Mouse (Mus musculus) midbrain, embryonic 13.5 days (tissue): Measurements from ENCODE around the gene Slc12a7. TPM values are rescaled to one million over a fixed set of nuclear protein-coding genes. Genes with fewer than 3 reads are reported as not detected.

Experiments used
- ATAC-seq: fragments of 200-750 bp; cut with Nextera tagmentation; 2 replicates; pipeline ENCODE4 v1.8.0; 2017; ENCODE audit warnings: mild to moderate bottlenecking, moderate TSS enrichment, moderate library complexity
- H3K27ac ChIP-seq: fragments of 300-500 bp; sonication (generic); 2 replicates; pipeline ENCODE4 v1.5.1; 2015; ENCODE audit warnings: inconsistent platforms, mild to moderate bottlenecking, moderate library complexity
- H3K27me3 ChIP-seq: fragments of 300-500 bp; sonication (generic); 2 replicates; pipeline ENCODE4 v1.6.1; 2015; ENCODE audit warnings: mild to moderate bottlenecking, inconsistent platforms
- H3K36me3 ChIP-seq: fragments of 300-500 bp; sonication (generic); 2 replicates; pipeline ENCODE4 v1.6.1; 2015; ENCODE audit warnings: mild to moderate bottlenecking, inconsistent platforms
- H3K4me1 ChIP-seq: fragments of 300-500 bp; sonication (generic); replicated peaks from 2 replicates; pipeline ENCODE4 v1.6.1; 2015; ENCODE audit warnings: inconsistent platforms
- H3K4me2 ChIP-seq: fragments of 300-500 bp; sonication (generic); replicated peaks from 2 replicates; pipeline ENCODE4 v1.6.1; 2015; ENCODE audit warnings: moderate library complexity, mild to moderate bottlenecking, inconsistent platforms
- H3K4me3 ChIP-seq: fragments of 300-500 bp; sonication (generic); replicated peaks from 2 replicates; pipeline ENCODE4 v1.5.1; 2015; ENCODE audit warnings: mild to moderate bottlenecking, inconsistent platforms
- H3K9ac ChIP-seq: fragments of 300-500 bp; sonication (generic); replicated peaks from 2 replicates; pipeline ENCODE4 v1.6.1; 2015; ENCODE audit warnings: mild to moderate bottlenecking, inconsistent platforms
- H3K9me3 ChIP-seq: fragments of 300-500 bp; sonication (generic); 2 replicates; pipeline ENCODE4 v1.6.1; 2016; ENCODE audit warnings: mild to moderate bottlenecking, inconsistent platforms
- WGBS: fragments of 180-500 bp; shearing (Covaris S2); methylation state at CpG from one replicate; pipeline ENCODE4 v1.1.7; 2015; 5-methylcytosine and 5-hydroxymethylcytosine counted together
- polyA plus RNA-seq: library from polyadenylated mRNA; unstranded; fragments of >200 nt; fragmentation: Nextera tagmentation; extraction: Ambion mirVana; gene quantifications from 2 replicates; pipeline ENCODE4 v1.2.1, GENCODE M21; 2015

The Slc12a7 gene
- polyA plus RNA-seq, 1 experiment from 2014 or later = 18.5 TPM

DNA sequence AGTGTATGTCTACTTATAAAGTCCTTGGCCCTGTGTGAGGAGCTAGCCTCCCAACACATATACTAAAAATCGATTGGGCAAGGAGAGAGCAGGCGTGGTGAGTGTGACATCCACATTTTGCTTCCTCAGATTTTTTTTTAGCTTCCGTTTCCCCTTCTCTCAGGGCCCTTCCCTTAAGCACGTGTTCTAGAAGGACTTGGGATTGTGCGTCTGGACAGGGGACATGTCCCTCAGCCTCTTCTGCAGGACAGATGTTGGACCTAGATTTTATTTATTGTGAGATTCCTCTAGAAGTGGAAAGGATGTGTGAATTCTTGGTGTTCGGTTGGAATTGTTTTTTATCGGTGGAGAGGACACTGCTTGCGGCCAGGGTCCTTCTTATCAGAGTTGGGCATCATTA, 34.3 kb downstream of the Slc12a7 start:
- no peak overlapping the region for H3K27ac ChIP-seq
- H3K9me3 ChIP-seq = no peaks in the 10 kb centered on the region
- no peaks in the 10 kb centered on the region for H3K36me3 ChIP-seq
- ATAC-seq = no peak
- 89% methylated on average over 8 of the region's 8 CpGs for WGBS
- peaks cover 44% of the 10 kb centered on the region for H3K4me1 ChIP-seq
- no peak overlapping the region for H3K4me3 ChIP-seq
- no peaks in the 10 kb centered on the region for H3K27me3 ChIP-seq
- no peak overlapping the region for H3K9ac ChIP-seq
- no peak overlapping the region for H3K4me2 ChIP-seq

DNA sequence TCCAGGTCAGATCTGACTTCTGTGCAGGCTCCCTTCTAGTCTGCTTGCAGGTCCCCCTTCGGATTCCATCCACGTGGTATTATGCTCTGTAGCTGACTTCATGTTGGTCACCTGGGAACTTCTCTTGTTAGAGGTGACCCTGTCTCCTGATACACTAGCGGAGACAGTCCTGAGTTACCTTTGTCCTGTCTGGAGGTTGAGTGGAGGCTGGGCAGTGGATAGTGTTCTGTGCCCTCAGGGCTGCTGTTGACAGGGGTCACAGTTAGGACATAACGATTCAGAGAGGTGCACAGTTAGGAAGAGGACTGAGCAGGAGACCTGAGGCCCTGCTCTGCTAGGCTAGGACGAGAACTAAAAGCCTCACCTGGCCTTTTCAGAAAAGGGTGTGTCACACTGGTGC, 34.9 kb downstream of the Slc12a7 start:
- Histone ChIP-seq H3K9me3 (no peaks in the 10 kb centered on the region), H3K36me3 (no peaks in the 10 kb centered on the region), H3K4me2 (no peak overlapping the region), H3K27ac (no peak overlapping the region), H3K4me3 (no peak overlapping the region), H3K27me3 (no peaks in the 10 kb centered on the region), H3K9ac (no peak overlapping the region), H3K4me1 (peaks cover 44% of the 10 kb centered on the region)
- no peak for ATAC-seq
- WGBS = 90% methylated on average over 5 of the region's 5 CpGs

DNA sequence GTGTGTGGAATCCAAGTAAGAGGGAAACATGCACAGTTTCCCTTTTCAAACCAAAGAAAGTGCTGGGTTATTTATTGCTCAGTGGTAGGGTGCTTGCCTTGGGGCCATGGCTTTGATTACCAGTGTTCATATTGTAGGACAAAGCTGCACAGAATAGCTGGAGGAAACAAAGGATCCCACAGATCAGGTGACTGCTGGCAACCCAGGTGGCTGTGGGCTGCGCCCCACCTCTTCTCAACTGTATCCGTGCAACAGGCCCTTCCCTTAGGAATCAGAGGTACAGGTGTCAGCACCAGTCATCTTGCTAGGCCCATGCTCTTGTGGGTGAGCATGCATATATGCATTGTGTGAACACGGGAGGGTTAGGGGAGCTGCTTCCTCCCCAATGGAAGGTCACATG, 35.4 kb downstream of the Slc12a7 start:
- Histone ChIP-seq H3K4me2 (no peak overlapping the region), H3K27ac (no peak overlapping the region), H3K4me3 (no peak overlapping the region), H3K9ac (no peak overlapping the region), H3K4me1 (peaks cover 44% of the 10 kb centered on the region), H3K27me3 (no peaks in the 10 kb centered on the region), H3K9me3 (no peaks in the 10 kb centered on the region), H3K36me3 (no peaks in the 10 kb centered on the region)
- ATAC-seq = no peak
- WGBS = 81% methylated on average over 3 of the region's 3 CpGs

DNA sequence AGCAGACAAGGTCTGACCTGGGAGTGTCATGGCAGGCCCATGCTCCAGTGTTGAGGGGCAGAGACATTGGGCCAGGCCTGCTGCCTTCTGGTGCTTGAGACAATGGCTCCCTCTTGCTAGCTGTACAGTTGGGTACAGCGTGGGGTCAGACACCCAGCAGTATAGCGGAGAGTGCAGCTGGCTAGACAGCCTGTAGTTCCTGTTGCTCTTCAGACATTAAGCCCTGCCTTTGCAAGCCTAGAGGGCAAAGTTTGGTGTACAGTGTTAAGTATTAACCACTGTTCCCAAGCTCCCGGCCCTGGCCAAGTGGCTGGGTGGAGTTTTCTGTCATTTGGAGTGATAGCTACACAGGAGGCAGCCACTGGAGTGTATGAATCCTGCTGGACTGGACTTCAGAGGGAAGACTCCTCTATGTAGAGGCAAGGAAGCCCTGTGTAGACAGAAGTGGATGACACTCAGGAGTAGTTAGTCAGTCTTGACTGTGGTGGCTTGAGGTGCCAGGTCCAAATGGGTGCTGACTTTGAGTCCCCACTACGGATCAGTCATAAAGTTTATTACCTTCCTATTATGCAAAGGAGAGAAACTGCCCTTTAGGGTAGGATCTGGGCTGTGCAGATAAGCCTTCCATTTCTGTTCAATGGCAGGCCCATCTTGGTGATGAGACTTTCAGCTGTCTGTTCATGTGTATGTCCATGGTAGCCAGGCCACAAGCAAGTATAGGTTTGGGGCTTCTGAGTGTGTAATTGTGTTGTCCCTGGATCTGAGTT, 37.2 kb downstream of the Slc12a7 start:
- no peak for ATAC-seq
- H3K4me1 ChIP-seq = peaks cover 29% of the 10 kb centered on the region

DNA sequence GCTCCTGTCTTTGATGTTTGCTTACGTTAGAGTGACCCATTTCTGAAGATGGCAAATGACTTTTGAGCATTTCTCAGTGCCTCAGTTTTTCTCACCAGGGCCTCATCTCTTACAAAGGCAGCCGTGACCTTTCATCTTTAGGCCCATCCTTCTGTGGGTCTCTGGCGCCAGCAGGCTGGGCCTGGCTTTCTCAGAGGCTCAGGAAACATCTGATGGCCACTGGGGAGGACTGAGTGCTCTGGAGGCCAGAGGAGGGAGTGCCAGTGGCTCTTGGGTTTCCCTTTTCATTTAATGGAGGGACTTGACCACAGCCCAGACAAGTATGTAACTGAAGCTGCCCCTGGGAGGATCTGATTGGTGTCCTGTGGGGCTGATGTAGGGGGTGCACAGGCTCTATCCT, 38.2 kb downstream of the Slc12a7 start:
- no peak overlapping the region for H3K4me3 ChIP-seq
- WGBS = 62% methylated on average over 3 of the region's 3 CpGs
- no peak overlapping the region for H3K4me2 ChIP-seq
- H3K9ac ChIP-seq = no peak overlapping the region
- no peak for ATAC-seq
- no peaks in the 10 kb centered on the region for H3K27me3 ChIP-seq
- H3K27ac ChIP-seq = no peak overlapping the region
- no peaks in the 10 kb centered on the region for H3K9me3 ChIP-seq
- H3K4me1 ChIP-seq = peaks cover 20% of the 10 kb centered on the region
- no peaks in the 10 kb centered on the region for H3K36me3 ChIP-seq

More for the DNA sequence above, 37.2 kb downstream of the Slc12a7 start:
- H3K27ac ChIP-seq = no peak overlapping the region
- no peaks in the 10 kb centered on the region for H3K36me3 ChIP-seq
- H3K27me3 ChIP-seq = no peaks in the 10 kb centered on the region
- H3K9ac ChIP-seq = no peak overlapping the region
- H3K4me3 ChIP-seq = no peak overlapping the region
- no peaks in the 10 kb centered on the region for H3K9me3 ChIP-seq
- WGBS = 77% methylated on average over 4 of the region's 4 CpGs
- no peak overlapping the region for H3K4me2 ChIP-seq

DNA sequence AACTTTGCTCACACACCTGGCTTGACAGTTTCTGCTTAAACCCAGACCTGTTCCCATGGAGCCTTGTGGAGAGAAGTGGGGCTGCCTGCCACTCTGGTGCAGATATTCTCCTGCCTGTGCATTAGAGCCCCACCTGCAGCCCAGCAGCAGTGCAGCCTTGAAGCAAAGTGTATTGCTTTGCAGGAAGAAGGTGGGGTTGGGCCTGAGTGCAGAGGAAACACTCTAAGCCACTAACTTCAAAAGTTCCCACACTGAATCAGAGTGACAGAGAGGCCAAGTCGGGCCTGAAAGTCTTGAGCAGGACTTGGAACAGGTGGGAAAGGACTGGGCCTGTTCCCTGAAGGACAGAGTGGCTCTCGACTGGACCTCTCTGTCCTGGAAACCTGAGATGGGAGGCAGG, 39.8 kb downstream of the Slc12a7 start:
- Histone ChIP-seq H3K4me1 (peaks cover 7% of the 10 kb centered on the region; the same call in 1 of the 2 replicates), H3K9me3 (no peaks in the 10 kb centered on the region), H3K4me2 (no peak overlapping the region), H3K27me3 (no peaks in the 10 kb centered on the region), H3K4me3 (no peak overlapping the region), H3K9ac (no peak overlapping the region), H3K27ac (no peak overlapping the region), H3K36me3 (no peaks in the 10 kb centered on the region)
- 74% methylated on average over 2 of the region's 2 CpGs for WGBS
- no peak for ATAC-seq

DNA sequence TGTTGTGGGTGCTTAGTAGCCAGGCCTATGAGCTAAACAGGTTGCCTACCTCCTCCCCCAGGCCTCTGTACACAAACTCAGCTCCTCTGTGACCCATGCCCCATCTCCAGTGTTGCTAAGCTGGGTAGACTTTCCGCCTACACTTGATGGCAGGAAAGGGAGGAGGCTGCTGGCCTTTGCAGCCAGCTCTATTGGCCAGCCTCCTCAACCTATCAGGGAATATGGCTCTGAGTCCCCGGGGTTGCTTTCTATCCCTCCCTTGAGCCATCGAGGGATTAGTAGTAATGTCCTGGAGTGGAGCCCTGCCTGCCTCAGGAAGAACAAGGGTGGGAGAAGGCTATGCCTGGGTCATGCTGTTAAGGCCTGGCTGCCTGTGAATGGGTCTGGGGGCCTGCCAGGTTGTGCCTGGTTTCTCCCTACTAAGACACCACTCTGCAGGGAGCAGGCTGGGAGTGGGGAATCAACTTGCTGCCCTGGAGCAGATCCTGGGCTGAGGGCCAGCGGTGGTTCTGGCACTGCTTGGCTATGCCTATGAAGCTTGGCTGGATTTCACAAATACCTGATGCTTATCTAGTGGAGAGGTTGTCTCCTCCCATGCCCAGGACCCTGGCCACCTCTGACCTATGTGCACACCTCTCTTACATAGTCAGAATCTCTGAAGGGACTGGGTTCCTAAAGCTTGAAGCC, 40.8 kb downstream of the Slc12a7 start:
- Histone ChIP-seq H3K4me2 (no peak overlapping the region), H3K27me3 (no peaks in the 10 kb centered on the region), H3K27ac (no peak overlapping the region), H3K9me3 (no peaks in the 10 kb centered on the region), H3K4me1 (no peaks in the 10 kb centered on the region; the same call in 1 of the 2 replicates), H3K36me3 (no peaks in the 10 kb centered on the region), H3K4me3 (no peak overlapping the region), H3K9ac (no peak overlapping the region)
- 52% methylated on average over 4 of the region's 4 CpGs for WGBS
- peak; percentile 10; the same call in 1 of the 2 replicates for ATAC-seq

DNA sequence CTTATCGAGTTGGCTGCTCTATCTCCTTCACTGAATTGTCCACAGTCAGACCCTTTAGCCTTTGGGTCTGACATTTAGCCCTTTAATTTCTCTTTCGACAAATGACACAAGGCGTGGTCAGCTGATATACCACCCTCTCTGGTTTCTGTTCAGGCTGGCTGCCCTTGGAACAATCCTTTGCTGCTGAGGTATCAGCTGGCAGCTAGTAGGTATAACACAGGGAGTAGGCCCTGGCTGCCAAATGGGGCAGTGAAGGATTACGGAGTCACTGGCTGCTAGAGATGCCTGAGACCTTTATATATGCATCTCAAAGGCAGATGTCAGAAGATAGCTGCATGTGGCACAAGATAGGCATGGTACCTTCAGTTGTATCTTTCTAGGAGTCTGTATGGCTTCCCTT, 42.9 kb downstream of the Slc12a7 start:
- 89% methylated on average over 4 of the region's 4 CpGs for WGBS

DNA sequence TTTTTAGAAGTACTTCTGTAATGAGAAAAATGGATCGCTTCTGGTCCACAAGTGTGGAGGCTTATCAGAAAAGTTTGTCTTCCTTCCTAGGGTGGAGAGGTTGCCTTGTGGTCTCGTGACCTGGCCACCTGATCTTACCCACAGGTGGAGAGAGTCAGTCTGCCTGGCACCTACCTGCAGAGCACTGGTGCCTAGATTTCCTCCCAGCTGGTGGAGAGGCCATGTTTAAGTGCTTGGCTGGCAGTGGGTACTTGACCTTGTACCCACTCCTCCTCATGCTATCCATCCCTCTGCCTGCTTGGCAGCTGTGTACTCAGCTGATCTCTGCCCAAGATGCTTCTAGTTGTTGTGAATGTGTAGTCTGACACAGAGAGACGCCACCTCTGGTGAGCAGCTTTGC, 44.7 kb downstream of the Slc12a7 start:
- no peak for ATAC-seq
- no peaks in the 10 kb centered on the region for H3K9me3 ChIP-seq
- no peak overlapping the region for H3K27ac ChIP-seq
- no peak overlapping the region for H3K4me3 ChIP-seq
- no peaks in the 10 kb centered on the region for H3K36me3 ChIP-seq
- peaks cover 5% of the 10 kb centered on the region for H3K4me1 ChIP-seq
- H3K4me2 ChIP-seq = no peak overlapping the region
- H3K9ac ChIP-seq = no peak overlapping the region
- WGBS = 92% methylated on average over 3 of the region's 3 CpGs
- H3K27me3 ChIP-seq = no peaks in the 10 kb centered on the region

More for the DNA sequence above, 42.9 kb downstream of the Slc12a7 start:
- H3K4me3 ChIP-seq = no peak overlapping the region
- no peaks in the 10 kb centered on the region for H3K9me3 ChIP-seq
- ATAC-seq = no peak
- H3K9ac ChIP-seq = no peak overlapping the region
- no peak overlapping the region for H3K4me2 ChIP-seq
- no peaks in the 10 kb centered on the region for H3K36me3 ChIP-seq
- no peaks in the 10 kb centered on the region; the same call in 1 of the 2 replicates for H3K4me1 ChIP-seq
- no peaks in the 10 kb centered on the region for H3K27me3 ChIP-seq
- no peak overlapping the region for H3K27ac ChIP-seq

DNA sequence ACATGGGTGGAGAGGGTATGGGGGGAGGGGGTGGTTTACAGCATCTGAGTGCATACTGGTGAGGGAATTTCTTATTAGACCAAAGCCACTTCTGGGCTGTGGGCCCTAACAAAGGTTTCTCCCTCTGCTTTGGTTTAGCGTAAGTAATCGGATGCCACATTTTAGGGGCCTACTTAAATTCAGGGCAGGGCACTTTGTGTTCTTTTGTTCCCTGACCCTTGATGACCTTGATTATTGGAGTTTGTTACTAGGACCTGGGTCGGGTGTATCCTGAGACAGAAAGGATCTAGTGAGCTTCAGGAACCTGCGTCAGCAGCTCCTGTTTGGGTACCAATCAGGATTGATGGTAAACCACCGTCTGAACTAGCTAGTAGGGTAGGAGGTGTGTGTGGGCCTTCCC, 49.6 kb downstream of the Slc12a7 start:
- Histone ChIP-seq H3K9ac (no peak overlapping the region), H3K4me3 (no peak overlapping the region), H3K36me3 (peaks cover 29% of the 10 kb centered on the region), H3K9me3 (no peaks in the 10 kb centered on the region), H3K27me3 (no peaks in the 10 kb centered on the region), H3K4me2 (no peak overlapping the region), H3K4me1 (peaks cover 5% of the 10 kb centered on the region), H3K27ac (no peak overlapping the region)
- no peak for ATAC-seq
- 36% methylated on average over 5 of the region's 5 CpGs for WGBS

DNA sequence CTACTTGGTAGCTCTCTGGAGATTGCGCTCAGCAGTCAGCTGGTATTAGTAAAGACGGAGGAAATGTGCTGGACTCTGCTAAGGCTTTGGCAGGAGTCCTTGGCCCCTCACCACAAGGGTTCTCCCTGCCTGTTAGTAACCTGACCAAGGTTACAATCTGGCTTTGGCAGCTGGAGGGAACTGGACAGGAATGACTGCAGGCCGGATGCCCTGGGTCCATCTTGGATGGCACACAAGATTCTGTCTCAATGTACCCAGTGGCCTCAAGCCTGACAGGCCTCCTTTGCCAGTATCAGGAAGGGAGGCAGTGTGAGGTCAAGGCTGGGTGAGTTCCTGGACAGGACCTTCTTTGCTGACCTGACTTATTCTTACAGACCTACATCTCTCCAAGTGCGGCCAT, 59.3 kb downstream of the Slc12a7 start:
- H3K9ac ChIP-seq = no peak overlapping the region
- no peak for ATAC-seq
- no peaks in the 10 kb centered on the region for H3K27me3 ChIP-seq
- no peak overlapping the region for H3K27ac ChIP-seq
- H3K4me3 ChIP-seq = no peak overlapping the region
- no peaks in the 10 kb centered on the region for H3K4me1 ChIP-seq
- 98% methylated on average over 4 of the region's 4 CpGs for WGBS
- H3K4me2 ChIP-seq = no peak overlapping the region
- H3K9me3 ChIP-seq = no peaks in the 10 kb centered on the region
- H3K36me3 ChIP-seq = peaks cover 80% of the 10 kb centered on the region

DNA sequence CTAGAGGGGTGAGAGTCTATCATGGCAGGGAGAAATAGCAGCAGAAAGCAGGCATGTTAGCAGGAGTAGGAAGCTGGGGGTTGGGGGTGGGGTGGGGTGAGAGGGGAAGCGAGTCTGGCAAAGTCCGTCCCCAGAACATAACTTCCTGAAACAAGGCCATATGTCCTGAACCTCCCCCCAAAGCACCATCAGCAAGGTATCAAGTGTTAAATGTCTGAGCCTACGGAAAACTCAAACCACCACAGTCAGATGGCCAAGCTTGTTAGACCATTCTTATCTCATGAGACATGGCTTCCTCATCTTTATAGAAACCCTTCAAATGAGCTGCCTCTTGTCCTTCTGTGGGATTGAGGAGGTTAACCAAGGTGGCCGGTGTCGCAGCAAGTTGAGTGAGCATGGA, 60.3 kb downstream of the Slc12a7 start:
- Histone ChIP-seq H3K4me3 (no peak overlapping the region), H3K9ac (no peak overlapping the region), H3K36me3 (peaks cover 88% of the 10 kb centered on the region), H3K27me3 (no peaks in the 10 kb centered on the region), H3K4me2 (no peak overlapping the region), H3K27ac (no peak overlapping the region), H3K9me3 (no peaks in the 10 kb centered on the region), H3K4me1 (no peaks in the 10 kb centered on the region)
- 93% methylated on average over 5 of the region's 5 CpGs for WGBS
- no peak for ATAC-seq
